Mouse (Mus musculus): ENCODE data around the gene Nlrc5. TPM values are rescaled to one million over a fixed set of nuclear protein-coding genes. Genes with fewer than 3 reads are reported as not detected.

The Nlrc5 gene
- polyA plus RNA-seq, 1 experiment from 2014 or later = 0.28 TPM

GRCm38 (mm10) chr8:94412518-94412917 is 21.6 kb upstream of the Nlrc5 start:
- WGBS = 78% methylated on average over 6 of the region's 6 CpGs
- no peak overlapping the region for H3K4me2 ChIP-seq (ENCODE audit: low read depth, low read length)
- H3K4me3 ChIP-seq (replicated peaks; ENCODE audit: low read length) = no peak overlapping the region
- H3K9me3 ChIP-seq (replicated peaks; ENCODE audit: control insufficient read depth, low read length) = no peaks in the 10 kb centered on the region
- no peaks in the 10 kb centered on the region for H3K4me1 ChIP-seq (ENCODE audit: control insufficient read depth, insufficient read depth, low read length)
- H3K27ac ChIP-seq (ENCODE audit: low read length) = no peak overlapping the region
- H3K9ac ChIP-seq (ENCODE audit: low read length) = no peak overlapping the region
- no peaks in the 10 kb centered on the region for H3K36me3 ChIP-seq (ENCODE audit: control insufficient read depth, insufficient read depth, low read length)
- no peaks in the 10 kb centered on the region for H3K27me3 ChIP-seq (ENCODE audit: control insufficient read depth, insufficient read depth, low read length)
- no peak for ATAC-seq (ENCODE audit: insufficient read depth, low FRiP score)

GRCm38 (mm10) chr8:94413509-94413908 is 20.6 kb upstream of the Nlrc5 start:
- Histone ChIP-seq H3K27me3 (ENCODE audit: control insufficient read depth, insufficient read depth, low read length) (no peaks in the 10 kb centered on the region), H3K36me3 (ENCODE audit: control insufficient read depth, insufficient read depth, low read length) (no peaks in the 10 kb centered on the region), H3K9ac (ENCODE audit: low read length) (no peak overlapping the region), H3K4me1 (ENCODE audit: control insufficient read depth, insufficient read depth, low read length) (no peaks in the 10 kb centered on the region), H3K4me3 (replicated peaks; ENCODE audit: low read length) (no peak overlapping the region), H3K9me3 (replicated peaks; ENCODE audit: control insufficient read depth, low read length) (no peaks in the 10 kb centered on the region), H3K27ac (ENCODE audit: low read length) (no peak overlapping the region), H3K4me2 (ENCODE audit: low read depth, low read length) (no peak overlapping the region)
- ATAC-seq (ENCODE audit: insufficient read depth, low FRiP score) = no peak
- 75% methylated on average over 6 of the region's 6 CpGs for WGBS

- H3K4me1 ChIP-seq (ENCODE audit: control insufficient read depth, insufficient read depth, low read length) = no peaks in the 10 kb centered on the region
- H3K27ac ChIP-seq (ENCODE audit: low read length) = no peak overlapping the region
- H3K36me3 ChIP-seq (ENCODE audit: control insufficient read depth, insufficient read depth, low read length) = no peaks in the 10 kb centered on the region
- no peak overlapping the region for H3K9ac ChIP-seq (ENCODE audit: low read length)
- WGBS = 70% methylated on average over 2 of the region's 2 CpGs
- H3K4me3 ChIP-seq (replicated peaks; ENCODE audit: low read length) = no peak overlapping the region
- no peaks in the 10 kb centered on the region for H3K27me3 ChIP-seq (ENCODE audit: control insufficient read depth, insufficient read depth, low read length)
- no peak overlapping the region for H3K4me2 ChIP-seq (ENCODE audit: low read depth, low read length)
- no peak for ATAC-seq (ENCODE audit: insufficient read depth, low FRiP score)
- no peaks in the 10 kb centered on the region for H3K9me3 ChIP-seq (replicated peaks; ENCODE audit: control insufficient read depth, low read length)
Measured at GRCm38 (mm10) chr8:94415218-94415617, 18.9 kb upstream of the Nlrc5 start.

GRCm38 (mm10) chr8:94418017-94418416 is 16.1 kb upstream of the Nlrc5 start:
- WGBS = 55% methylated on average over 9 of the region's 9 CpGs
- Histone ChIP-seq H3K9ac (ENCODE audit: low read length) (no peak overlapping the region), H3K4me2 (ENCODE audit: low read depth, low read length) (no peak overlapping the region), H3K4me3 (replicated peaks; ENCODE audit: low read length) (no peak overlapping the region), H3K36me3 (ENCODE audit: control insufficient read depth, insufficient read depth, low read length) (no peaks in the 10 kb centered on the region), H3K4me1 (ENCODE audit: control insufficient read depth, insufficient read depth, low read length) (no peaks in the 10 kb centered on the region), H3K9me3 (replicated peaks; ENCODE audit: control insufficient read depth, low read length) (no peaks in the 10 kb centered on the region), H3K27ac (ENCODE audit: low read length) (no peak overlapping the region), H3K27me3 (ENCODE audit: control insufficient read depth, insufficient read depth, low read length) (no peaks in the 10 kb centered on the region)
- ATAC-seq (ENCODE audit: insufficient read depth, low FRiP score) = no peak

GRCm38 (mm10) chr8:94422270-94422669 is 11.9 kb upstream of the Nlrc5 start:
- Histone ChIP-seq H3K4me3 (replicated peaks; ENCODE audit: low read length) (no peak overlapping the region), H3K27ac (ENCODE audit: low read length) (no peak overlapping the region), H3K9ac (ENCODE audit: low read length) (no peak overlapping the region), H3K4me1 (ENCODE audit: control insufficient read depth, insufficient read depth, low read length) (no peaks in the 10 kb centered on the region), H3K36me3 (ENCODE audit: control insufficient read depth, insufficient read depth, low read length) (no peaks in the 10 kb centered on the region), H3K4me2 (ENCODE audit: low read depth, low read length) (no peak overlapping the region), H3K9me3 (replicated peaks; ENCODE audit: control insufficient read depth, low read length) (no peaks in the 10 kb centered on the region), H3K27me3 (ENCODE audit: control insufficient read depth, insufficient read depth, low read length) (no peaks in the 10 kb centered on the region)
- WGBS = 92% methylated on average over 4 of the region's 4 CpGs
- ATAC-seq (ENCODE audit: insufficient read depth, low FRiP score) = no peak

- 39% methylated on average over 10 of the region's 10 CpGs for WGBS
- H3K36me3 ChIP-seq (ENCODE audit: control insufficient read depth, insufficient read depth, low read length) = no peaks in the 10 kb centered on the region
- H3K9me3 ChIP-seq (replicated peaks; ENCODE audit: control insufficient read depth, low read length) = no peaks in the 10 kb centered on the region
- no peak for ATAC-seq (ENCODE audit: insufficient read depth, low FRiP score)
- H3K27ac ChIP-seq (ENCODE audit: low read length) = no peak overlapping the region
- no peak overlapping the region for H3K4me3 ChIP-seq (replicated peaks; ENCODE audit: low read length)
- no peaks in the 10 kb centered on the region for H3K4me1 ChIP-seq (ENCODE audit: control insufficient read depth, insufficient read depth, low read length)
- H3K4me2 ChIP-seq (ENCODE audit: low read depth, low read length) = no peak overlapping the region
- no peaks in the 10 kb centered on the region for H3K27me3 ChIP-seq (ENCODE audit: control insufficient read depth, insufficient read depth, low read length)
- H3K9ac ChIP-seq (ENCODE audit: low read length) = no peak overlapping the region
Measured at GRCm38 (mm10) chr8:94427953-94428352, 6.2 kb upstream of the Nlrc5 start.

- no peaks in the 10 kb centered on the region for H3K4me1 ChIP-seq (ENCODE audit: control insufficient read depth, insufficient read depth, low read length)
- H3K9me3 ChIP-seq (replicated peaks; ENCODE audit: control insufficient read depth, low read length) = no peaks in the 10 kb centered on the region
- no peak for ATAC-seq (ENCODE audit: insufficient read depth, low FRiP score)
- H3K27ac ChIP-seq (ENCODE audit: low read length) = no peak overlapping the region
- no peak overlapping the region for H3K4me2 ChIP-seq (ENCODE audit: low read depth, low read length)
- no peak overlapping the region for H3K4me3 ChIP-seq (replicated peaks; ENCODE audit: low read length)
- WGBS = 68% methylated on average over 4 of the region's 4 CpGs
- no peak overlapping the region for H3K9ac ChIP-seq (ENCODE audit: low read length)
- H3K36me3 ChIP-seq (ENCODE audit: control insufficient read depth, insufficient read depth, low read length) = no peaks in the 10 kb centered on the region
- H3K27me3 ChIP-seq (ENCODE audit: control insufficient read depth, insufficient read depth, low read length) = no peaks in the 10 kb centered on the region
Measured at GRCm38 (mm10) chr8:94428420-94428819, 5.7 kb upstream of the Nlrc5 start.

- Histone ChIP-seq H3K4me1 (ENCODE audit: control insufficient read depth, insufficient read depth, low read length) (peaks cover 5% of the 10 kb centered on the region), H3K27ac (ENCODE audit: low read length) (no peak overlapping the region), H3K4me3 (replicated peaks; ENCODE audit: low read length) (no peak overlapping the region), H3K36me3 (ENCODE audit: control insufficient read depth, insufficient read depth, low read length) (no peaks in the 10 kb centered on the region), H3K9ac (ENCODE audit: low read length) (no peak overlapping the region), H3K4me2 (ENCODE audit: low read depth, low read length) (no peak overlapping the region), H3K27me3 (ENCODE audit: control insufficient read depth, insufficient read depth, low read length) (no peaks in the 10 kb centered on the region), H3K9me3 (replicated peaks; ENCODE audit: control insufficient read depth, low read length) (no peaks in the 10 kb centered on the region)
- no peak for ATAC-seq (ENCODE audit: insufficient read depth, low FRiP score)
- 81% methylated on average over 7 of the region's 7 CpGs for WGBS
Measured at GRCm38 (mm10) chr8:94429376-94429775, 4.8 kb upstream of the Nlrc5 start.

- Histone ChIP-seq H3K4me3 (replicated peaks; ENCODE audit: low read length) (no peak overlapping the region), H3K9me3 (replicated peaks; ENCODE audit: control insufficient read depth, low read length) (no peaks in the 10 kb centered on the region), H3K4me1 (ENCODE audit: control insufficient read depth, insufficient read depth, low read length) (peaks cover 5% of the 10 kb centered on the region), H3K36me3 (ENCODE audit: control insufficient read depth, insufficient read depth, low read length) (no peaks in the 10 kb centered on the region), H3K4me2 (ENCODE audit: low read depth, low read length) (no peak overlapping the region), H3K27me3 (ENCODE audit: control insufficient read depth, insufficient read depth, low read length) (no peaks in the 10 kb centered on the region), H3K9ac (ENCODE audit: low read length) (no peak overlapping the region), H3K27ac (ENCODE audit: low read length) (no peak overlapping the region)
- WGBS = 79% methylated on average over 3 of the region's 3 CpGs
- no peak for ATAC-seq (ENCODE audit: insufficient read depth, low FRiP score)
Measured at GRCm38 (mm10) chr8:94432212-94432611, 1.9 kb upstream of the Nlrc5 start.

- Histone ChIP-seq H3K4me2 (ENCODE audit: low read depth, low read length) (no peak overlapping the region), H3K4me3 (replicated peaks; ENCODE audit: low read length) (no peak overlapping the region), H3K4me1 (ENCODE audit: control insufficient read depth, insufficient read depth, low read length) (peaks cover 5% of the 10 kb centered on the region), H3K27ac (ENCODE audit: low read length) (no peak overlapping the region), H3K9me3 (replicated peaks; ENCODE audit: control insufficient read depth, low read length) (no peaks in the 10 kb centered on the region), H3K36me3 (ENCODE audit: control insufficient read depth, insufficient read depth, low read length) (no peaks in the 10 kb centered on the region), H3K9ac (ENCODE audit: low read length) (no peak overlapping the region), H3K27me3 (ENCODE audit: control insufficient read depth, insufficient read depth, low read length) (no peaks in the 10 kb centered on the region)
- 72% methylated on average over 3 of the region's 3 CpGs for WGBS
- no peak for ATAC-seq (ENCODE audit: insufficient read depth, low FRiP score)
Measured at GRCm38 (mm10) chr8:94434958-94435357, 802 bp downstream of the Nlrc5 start.

All from stomach, embryonic 16.5 days (tissue).